Mouse (Mus musculus): Measurements from ENCODE around the gene Fcer1g.

- no peak for TF ChIP-seq CTCF (IDR thresholded peaks at IDR 0.05; ENCODE audit: borderline replicate concordance, insufficient read depth, low read depth, low read length)
- no peak for TF ChIP-seq POLR2A (IDR thresholded peaks at IDR 0.05; ENCODE audit: borderline replicate concordance, insufficient read depth, low read length)
Measured at GRCm38 (mm10) chr1:171195046-171195822, 38.9 kb downstream of the Fcer1g start.

Measured in cerebellum, adult 2 months (tissue).